Mouse (Mus musculus): ENCODE data around the gene Ptgs1. TPM values are rescaled to one million over a fixed set of nuclear protein-coding genes. Genes with fewer than 3 reads are reported as not detected.

The Ptgs1 gene
- polyA plus RNA-seq, 1 experiment from 2014 or later: 15.4 TPM

- no peaks in the 10 kb centered on the region for H3K36me3 ChIP-seq
- no peak overlapping the region for H3K9ac ChIP-seq
- H3K4me3 ChIP-seq (replicated peaks): no peak overlapping the region
- no peak overlapping the region for H3K4me2 ChIP-seq (replicated peaks)
- no peaks in the 10 kb centered on the region for H3K9me3 ChIP-seq (replicated peaks)
- no peaks in the 10 kb centered on the region for H3K4me1 ChIP-seq
- no peaks in the 10 kb centered on the region for H3K27me3 ChIP-seq
- H3K27ac ChIP-seq (replicated peaks): no peak overlapping the region
- 56% methylated on average over 3 of the region's 3 CpGs for WGBS
- no peak for ATAC-seq (ENCODE audit: insufficient number of reproducible peaks, low FRiP score, low TSS enrichment, low read depth)
These were observed 48.5 kb downstream of the Ptgs1 start for GRCm38 (mm10) chr2:36278760-36279159.

DNA sequence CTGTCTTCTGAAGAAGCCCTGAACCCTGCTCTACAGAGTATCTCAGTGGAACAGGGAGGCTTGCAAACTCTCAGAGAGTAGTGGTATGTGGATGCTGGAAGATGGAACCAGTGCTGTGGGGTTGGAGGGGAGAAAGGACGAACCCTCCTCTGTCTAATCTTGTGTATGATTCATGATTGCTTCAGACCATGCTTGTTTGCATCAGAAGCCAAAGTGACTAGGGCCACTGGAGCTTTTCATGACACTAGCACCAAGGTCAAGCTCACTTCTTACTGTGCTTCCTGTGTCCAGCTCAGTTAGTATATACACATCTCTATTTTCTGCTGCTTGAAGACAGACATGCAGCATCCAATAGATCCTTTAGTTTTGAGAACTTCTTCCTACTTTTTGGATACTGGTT lies 50.9 kb downstream of the Ptgs1 start:
- H3K27me3 ChIP-seq: no peaks in the 10 kb centered on the region
- no peaks in the 10 kb centered on the region for H3K9me3 ChIP-seq (replicated peaks)
- 67% methylated on average over 1 of the region's 1 CpGs for WGBS
- H3K36me3 ChIP-seq: no peaks in the 10 kb centered on the region
- no peak overlapping the region for H3K4me2 ChIP-seq (replicated peaks)
- no peak overlapping the region for H3K27ac ChIP-seq (replicated peaks)
- H3K4me1 ChIP-seq: no peaks in the 10 kb centered on the region
- H3K9ac ChIP-seq: no peak overlapping the region
- ATAC-seq (ENCODE audit: insufficient number of reproducible peaks, low FRiP score, low TSS enrichment, low read depth): no peak
- H3K4me3 ChIP-seq (replicated peaks): no peak overlapping the region

GRCm38 (mm10) chr2:36282301-36282700 lies 52.1 kb downstream of the Ptgs1 start:
- Histone ChIP-seq H3K27ac (replicated peaks) (no peak overlapping the region), H3K36me3 (no peaks in the 10 kb centered on the region), H3K4me3 (replicated peaks) (no peak overlapping the region), H3K4me2 (replicated peaks) (no peak overlapping the region), H3K4me1 (no peaks in the 10 kb centered on the region), H3K9ac (no peak overlapping the region), H3K27me3 (no peaks in the 10 kb centered on the region), H3K9me3 (replicated peaks) (no peaks in the 10 kb centered on the region)
- WGBS: 69% methylated on average over 1 of the region's 1 CpGs
- ATAC-seq (ENCODE audit: insufficient number of reproducible peaks, low FRiP score, low TSS enrichment, low read depth): no peak

Other genes starting within 250 kb of the Ptgs1 start
- gene Ndufa8, start 181.0 kb upstream of the Ptgs1 start, polyA plus RNA-seq (2015; fragmentation: Nextera tagmentation; extraction: Ambion mirVana): 216 and 226 TPM in 2 replicates
- gene Morn5, start 181.0 kb upstream of the Ptgs1 start, polyA plus RNA-seq (2015; fragmentation: Nextera tagmentation; extraction: Ambion mirVana): 10.6 and 20.2 TPM in 2 replicates
- gene Lhx6, start 125.0 kb upstream of the Ptgs1 start, polyA plus RNA-seq (2015; fragmentation: Nextera tagmentation; extraction: Ambion mirVana): 7.0 and 7.2 TPM in 2 replicates
- 21.5 and 29.7 TPM in 2 replicates for gene Mrrf, start 94.0 kb upstream of the Ptgs1 start, polyA plus RNA-seq (2015; fragmentation: Nextera tagmentation; extraction: Ambion mirVana)
- gene Rbm18, start 93.7 kb upstream of the Ptgs1 start, polyA plus RNA-seq (2015; fragmentation: Nextera tagmentation; extraction: Ambion mirVana): 73.3 and 78.7 TPM in 2 replicates
- 0.05 and 0.11 TPM in 2 replicates for gene Olfr338, start 143.1 kb downstream of the Ptgs1 start, polyA plus RNA-seq (2015; fragmentation: Nextera tagmentation; extraction: Ambion mirVana)
- gene Olfr339, start 188.5 kb downstream of the Ptgs1 start, polyA plus RNA-seq (2015; fragmentation: Nextera tagmentation; extraction: Ambion mirVana): not detected in 2 replicates
- gene Olfr340, start 222.2 kb downstream of the Ptgs1 start, polyA plus RNA-seq (2015; fragmentation: Nextera tagmentation; extraction: Ambion mirVana): not detected in 2 replicates